Mouse (Mus musculus) kidney, adult 2 months (tissue): ENCODE data around the gene Slc25a28.

Experiments
- CTCF ChIP-seq: fragments of 200-500 bp; conservative IDR thresholded peaks from 2 replicates; pipeline ENCODE4 v1.5.1; 2011; ENCODE audit warnings: low read depth, mild to moderate bottlenecking, control low read depth, low read length, moderate library complexity, mixed read lengths; ENCODE audit not compliant: insufficient read depth, insufficient read length
- POLR2A ChIP-seq: fragments of 200-500 bp; IDR thresholded peaks from one replicate; pipeline ENCODE4 v1.6.1; 2011; ENCODE audit warnings: low read depth, low read length, control low read depth

DNA sequence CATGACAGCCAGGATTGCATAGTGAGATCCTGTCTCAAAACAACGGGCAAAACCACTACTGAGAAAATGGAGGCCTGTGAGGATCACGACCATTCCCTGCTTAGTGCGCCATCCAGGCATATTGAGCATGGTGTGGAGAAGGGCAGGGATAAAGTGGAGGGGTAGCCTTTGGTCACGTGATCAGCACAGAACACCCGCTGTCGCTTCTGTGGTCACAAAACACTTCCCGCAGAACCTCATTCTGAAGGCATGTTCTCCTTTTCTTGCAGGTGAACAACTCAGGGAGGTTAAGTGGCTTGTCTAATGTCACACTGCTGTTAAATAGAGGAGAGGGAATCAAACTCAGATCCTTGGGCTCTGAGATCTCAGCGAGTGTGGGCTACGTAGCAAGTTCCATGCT, 29.2 kb downstream of the Slc25a28 start:
- TF ChIP-seq POLR2A (no peak), CTCF (no peak)
